Mouse (Mus musculus) cerebellum, adult (tissue): Measurements from ENCODE around the gene Dntt.

Source experiments
- ATAC-seq: cut with Nextera tagmentation; 2 replicates; pipeline ENCODE4 v1.9.2; 2017; ENCODE audit warnings: mild to moderate bottlenecking, moderate library complexity, mixed read lengths; ENCODE audit not compliant: insufficient number of reproducible peaks, low FRiP score, low TSS enrichment

Dntt gene

DNA sequence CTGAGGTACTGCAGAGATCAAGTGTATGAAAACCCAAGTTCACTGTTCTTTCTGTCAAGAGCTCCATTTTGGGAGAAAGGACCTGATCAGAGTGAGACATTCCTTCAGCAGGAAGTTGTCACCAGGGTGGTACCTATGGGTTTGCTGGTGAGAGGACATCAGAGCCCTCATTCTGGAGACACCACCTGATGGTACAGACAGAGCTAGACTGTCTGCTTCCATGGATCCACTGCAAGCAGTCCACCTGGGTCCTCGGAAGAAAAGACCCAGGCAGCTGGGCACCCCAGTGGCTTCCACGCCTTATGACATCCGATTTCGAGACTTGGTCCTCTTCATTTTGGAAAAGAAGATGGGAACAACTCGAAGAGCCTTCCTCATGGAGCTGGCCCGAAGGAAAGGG lies at the start of gene Dntt:
TSS of gene Dntt (plus strand) at position 57 of the 400 bp plus-strand sequence.
- ATAC-seq, result no peak

DNA sequence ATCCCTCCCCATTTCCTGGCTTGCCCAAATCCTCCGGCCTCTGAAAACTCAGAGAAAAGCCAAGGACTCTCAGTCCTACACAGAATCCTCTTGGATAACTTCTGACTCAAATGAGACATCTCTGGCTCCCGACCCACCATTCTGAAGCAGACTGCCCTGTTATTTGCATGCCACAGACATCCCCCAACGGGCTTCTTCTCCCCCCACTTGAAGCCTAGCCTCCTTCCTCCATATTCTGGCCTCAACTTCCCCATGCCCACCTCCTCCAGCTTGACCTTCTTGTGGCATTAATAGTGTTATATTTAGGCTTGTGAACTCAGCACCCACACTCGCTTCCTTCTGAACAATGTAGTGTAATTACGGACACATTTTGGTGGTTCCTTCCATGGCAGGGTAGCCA lies 48.4 kb upstream of the Dntt start:
- no peak for ATAC-seq

GRCm38 (mm10) chr19:40984536-40984935 lies 44.5 kb upstream of the Dntt start:
- no peak for ATAC-seq

- no peak for ATAC-seq
Measured at GRCm38 (mm10) chr19:40988856-40989255, 40.2 kb upstream of the Dntt start.

DNA sequence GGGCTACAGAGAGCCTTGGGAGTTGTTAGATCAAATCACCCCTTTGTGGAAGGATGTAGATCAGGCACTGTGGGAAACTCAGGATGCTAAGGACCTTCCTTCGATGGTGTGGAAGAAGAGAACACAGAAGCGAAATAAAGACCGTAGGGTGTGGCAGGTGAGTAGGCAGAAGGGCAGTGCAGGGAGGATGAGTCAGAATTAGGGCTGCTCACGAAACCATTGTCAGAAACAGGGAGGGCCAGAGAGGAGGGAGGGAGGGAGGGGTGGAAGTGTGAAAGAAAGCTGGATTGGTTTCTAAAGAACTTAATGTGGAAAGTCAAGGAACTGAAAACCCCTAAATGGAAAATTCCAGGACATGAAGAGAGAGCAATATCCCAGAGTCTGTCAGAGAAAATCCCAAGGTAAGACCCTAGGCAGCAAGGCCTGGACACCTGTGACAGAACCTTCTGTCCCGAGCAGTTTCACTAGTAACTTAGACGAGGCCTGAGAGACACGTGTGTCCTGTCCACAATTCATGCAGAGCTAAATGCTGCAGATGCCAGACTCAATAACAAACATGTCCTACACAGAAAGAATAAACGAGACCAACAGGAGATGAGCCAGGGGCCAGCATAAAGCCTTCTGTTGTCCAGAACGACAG lies 39.0 kb upstream of the Dntt start:
- no peak for ATAC-seq

DNA sequence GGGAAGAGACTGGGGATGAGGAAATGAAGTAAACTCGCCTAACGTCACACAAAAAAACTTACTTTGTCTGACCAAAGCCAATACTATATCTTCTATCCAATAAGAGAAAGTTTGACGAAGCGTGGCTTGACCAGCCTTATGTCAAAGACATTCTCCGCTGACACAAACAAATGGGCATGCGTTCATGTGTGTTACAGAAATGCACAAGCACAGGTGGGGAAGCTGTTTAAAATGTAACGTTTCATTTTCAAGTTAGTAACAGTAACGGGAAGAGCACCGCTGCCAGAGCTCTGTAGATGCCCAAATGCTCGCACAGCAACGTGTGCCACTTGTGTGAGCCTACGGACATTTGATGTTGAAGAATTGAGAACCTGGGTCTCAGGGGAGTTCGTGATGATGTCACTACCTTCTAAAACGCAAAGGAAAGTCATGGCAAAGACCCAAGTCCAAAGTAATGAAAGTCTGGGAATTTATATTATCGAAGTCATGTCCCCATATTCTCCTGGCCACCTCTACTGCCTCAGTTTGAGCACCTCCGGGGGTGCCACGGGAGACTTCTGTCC lies 38.2 kb upstream of the Dntt start:
- no peak for ATAC-seq

DNA sequence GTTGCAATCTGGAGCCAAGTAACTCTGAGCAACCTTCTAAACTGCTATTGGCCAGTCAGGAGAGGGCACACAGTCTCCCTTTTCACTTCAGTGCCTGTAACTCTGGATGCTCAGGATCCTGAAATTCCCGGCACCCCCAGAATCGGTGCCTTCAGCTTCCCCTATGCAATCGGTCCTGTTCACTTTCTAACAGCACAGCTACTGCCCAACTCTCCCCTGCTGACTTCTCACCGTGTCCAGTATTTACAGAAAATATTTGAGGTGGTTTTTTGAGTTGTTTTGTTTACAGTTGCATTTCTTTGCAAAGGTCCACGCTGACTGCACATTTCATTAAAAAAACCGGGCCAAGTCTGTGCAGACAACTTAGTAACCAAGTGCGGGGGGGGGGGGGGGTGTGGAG lies 37.4 kb upstream of the Dntt start:
- ATAC-seq, result no peak

DNA sequence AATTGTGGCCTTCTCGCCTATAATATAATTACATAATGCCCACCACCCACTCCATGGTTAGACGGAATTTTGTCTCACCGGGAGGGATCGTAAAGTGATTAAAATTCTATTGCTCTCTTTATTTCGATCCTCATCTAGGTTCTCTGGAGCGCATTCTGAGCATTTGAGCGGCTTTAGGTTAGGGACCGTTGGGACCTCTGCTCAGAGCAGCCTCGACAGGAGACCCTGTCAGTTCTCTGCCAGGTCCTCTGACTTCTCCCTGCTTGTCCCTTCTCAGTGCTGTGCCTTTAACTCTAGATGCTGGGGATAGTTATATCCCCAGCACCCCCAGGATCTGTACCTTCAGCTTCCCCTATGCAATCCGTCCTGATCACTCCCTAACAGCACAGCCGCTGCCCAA lies 37.0 kb upstream of the Dntt start:
- no peak for ATAC-seq

- ATAC-seq, result no peak
Measured at GRCm38 (mm10) chr19:40992517-40993044, 36.5 kb upstream of the Dntt start.

GRCm38 (mm10) chr19:40993356-40993755 lies 35.7 kb upstream of the Dntt start:
- ATAC-seq, result no peak

DNA sequence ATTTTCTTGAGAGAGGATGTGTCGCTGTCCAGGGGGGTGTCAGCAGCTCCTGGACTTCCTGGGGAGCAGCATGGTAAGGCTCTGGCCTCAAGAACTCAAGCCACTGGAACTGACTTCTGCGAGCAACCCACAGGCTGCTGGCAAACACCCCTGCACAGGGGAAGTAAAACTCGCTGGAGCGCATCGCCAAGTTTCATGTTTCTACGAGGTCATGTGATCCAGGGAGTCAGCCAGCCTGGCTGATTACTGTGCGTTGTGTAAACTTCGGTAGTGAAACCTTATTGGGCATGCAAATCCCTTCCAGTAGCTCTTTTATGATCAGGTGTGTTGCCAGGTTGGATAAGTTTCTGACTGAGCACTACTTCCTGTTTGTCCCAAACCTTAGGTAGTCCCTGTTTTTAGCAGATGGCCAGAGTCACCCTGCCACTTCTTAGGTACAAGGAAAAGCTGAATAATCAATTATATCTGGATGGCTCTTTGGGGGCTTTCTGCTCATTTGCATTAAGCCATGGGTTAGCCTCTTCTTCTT lies 35.0 kb upstream of the Dntt start, which contains the start of gene Blnk:
TSS of gene Blnk (minus strand) at position 479 of the 529 bp plus-strand sequence.
- ATAC-seq, result no peak

DNA sequence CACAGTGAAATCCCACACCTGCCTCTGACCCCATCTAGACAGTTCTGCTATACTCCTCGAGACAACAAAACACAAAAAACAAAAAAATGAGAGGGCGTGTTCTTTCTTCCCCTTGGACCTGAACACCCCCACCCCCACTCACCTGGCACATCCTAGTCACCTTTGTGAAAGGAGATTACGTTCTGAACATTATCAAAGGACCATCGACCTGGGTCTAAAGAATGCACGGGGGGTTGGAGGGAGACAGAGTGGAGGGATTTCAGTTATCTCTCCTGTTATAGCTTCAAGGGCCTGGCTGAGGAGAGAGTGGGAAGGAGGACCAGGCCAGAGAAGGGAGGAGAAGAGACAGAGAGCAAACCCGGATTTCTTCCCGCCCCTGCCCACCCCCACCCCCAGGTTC lies 34.2 kb upstream of the Dntt start:
- ATAC-seq, result no peak

GRCm38 (mm10) chr19:40995449-40996401 lies 33.4 kb upstream of the Dntt start:
- no peak for ATAC-seq

- no peak for ATAC-seq
Measured at GRCm38 (mm10) chr19:40996722-40997121, 32.4 kb upstream of the Dntt start.

DNA sequence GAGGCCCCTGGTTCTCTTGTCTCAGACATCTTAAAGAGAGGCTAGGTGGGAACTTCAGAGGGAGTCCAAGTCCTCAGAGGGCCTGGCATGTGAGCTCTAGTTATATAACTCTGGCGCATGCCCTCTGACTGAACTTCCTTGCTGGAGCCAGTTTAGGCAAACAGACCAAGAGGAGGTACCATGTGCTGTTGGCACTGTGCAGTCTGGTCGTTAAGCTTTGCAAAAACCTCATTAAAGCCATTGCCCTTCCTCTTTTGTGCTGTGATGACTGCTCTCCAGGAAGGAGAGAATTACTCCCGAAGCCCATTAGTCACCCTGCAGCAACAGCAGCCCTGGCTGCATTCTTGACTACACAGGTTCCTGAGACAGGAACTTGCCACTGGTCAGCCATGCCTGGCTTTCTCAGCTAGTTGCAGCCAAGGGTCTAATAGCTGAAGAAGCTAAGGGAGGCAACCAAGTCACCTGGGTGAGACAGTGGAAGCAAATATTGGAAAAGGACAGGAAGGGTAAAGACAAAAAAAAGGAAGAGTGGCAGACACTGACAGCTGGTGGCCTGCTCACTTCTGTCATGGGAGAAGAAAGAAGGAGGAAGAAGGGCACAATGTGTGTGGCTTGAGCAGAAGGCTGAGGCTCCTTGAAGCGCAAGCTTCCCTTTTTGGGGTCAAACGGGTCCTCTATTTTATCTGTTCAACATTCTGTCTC lies 30.5 kb upstream of the Dntt start:
- ATAC-seq, result no peak

DNA sequence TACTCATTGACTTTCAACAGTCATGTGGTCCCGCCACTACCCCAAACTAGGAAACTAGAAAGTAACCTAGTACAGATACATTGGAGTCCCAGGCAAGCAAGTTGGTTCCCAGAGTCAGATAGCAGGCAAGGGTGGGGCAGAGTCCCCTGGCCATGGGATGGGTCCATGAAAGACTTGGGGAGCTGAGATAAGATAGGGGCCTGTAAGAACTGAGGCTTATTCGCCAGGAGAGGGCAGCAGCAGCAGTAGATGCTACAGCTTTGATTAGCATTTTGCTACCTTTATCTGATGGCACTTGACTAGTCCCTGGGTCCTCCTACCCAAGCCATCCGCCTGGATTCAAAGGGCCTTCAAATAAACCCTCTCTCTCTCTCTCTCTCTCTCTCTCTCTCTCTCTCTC lies 29.5 kb upstream of the Dntt start:
- no peak for ATAC-seq

- ATAC-seq, result no peak
Measured at GRCm38 (mm10) chr19:41003694-41004315, 25.3 kb upstream of the Dntt start.

GRCm38 (mm10) chr19:41006621-41007020 lies 22.5 kb upstream of the Dntt start:
- ATAC-seq, result no peak

- ATAC-seq, result no peak; the same call in 1 of the 2 replicates
Measured at GRCm38 (mm10) chr19:41007326-41007725, 21.7 kb upstream of the Dntt start.

DNA sequence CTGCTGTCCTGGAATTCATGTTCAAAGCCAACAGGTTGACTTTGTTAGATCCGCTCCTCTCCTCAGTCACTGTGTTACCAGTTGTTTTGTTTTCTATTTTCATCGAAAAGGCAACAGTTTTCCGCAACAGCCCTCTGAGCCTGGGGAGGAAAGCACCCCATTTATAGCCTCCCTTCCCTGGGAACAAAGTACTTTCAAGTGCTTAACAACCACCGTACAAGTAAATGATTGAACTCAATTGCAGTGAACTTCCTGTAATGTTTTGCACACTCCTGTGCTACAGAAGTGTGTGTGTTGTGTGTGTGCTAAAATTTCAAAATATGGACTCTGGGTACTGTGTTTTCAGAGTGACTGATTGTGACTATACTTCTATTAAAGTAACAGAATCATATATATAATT lies 21.3 kb upstream of the Dntt start:
- ATAC-seq, result no peak
